Mouse (Mus musculus): ENCODE results near the gene Itfg2. TPM values are rescaled to one million over a fixed set of nuclear protein-coding genes. Genes with fewer than 3 reads are reported as not detected.

The Itfg2 gene
- polyA plus RNA-seq (2012; rRNA removed) = 10.9 and 15.7 TPM in 2 replicates

DNA sequence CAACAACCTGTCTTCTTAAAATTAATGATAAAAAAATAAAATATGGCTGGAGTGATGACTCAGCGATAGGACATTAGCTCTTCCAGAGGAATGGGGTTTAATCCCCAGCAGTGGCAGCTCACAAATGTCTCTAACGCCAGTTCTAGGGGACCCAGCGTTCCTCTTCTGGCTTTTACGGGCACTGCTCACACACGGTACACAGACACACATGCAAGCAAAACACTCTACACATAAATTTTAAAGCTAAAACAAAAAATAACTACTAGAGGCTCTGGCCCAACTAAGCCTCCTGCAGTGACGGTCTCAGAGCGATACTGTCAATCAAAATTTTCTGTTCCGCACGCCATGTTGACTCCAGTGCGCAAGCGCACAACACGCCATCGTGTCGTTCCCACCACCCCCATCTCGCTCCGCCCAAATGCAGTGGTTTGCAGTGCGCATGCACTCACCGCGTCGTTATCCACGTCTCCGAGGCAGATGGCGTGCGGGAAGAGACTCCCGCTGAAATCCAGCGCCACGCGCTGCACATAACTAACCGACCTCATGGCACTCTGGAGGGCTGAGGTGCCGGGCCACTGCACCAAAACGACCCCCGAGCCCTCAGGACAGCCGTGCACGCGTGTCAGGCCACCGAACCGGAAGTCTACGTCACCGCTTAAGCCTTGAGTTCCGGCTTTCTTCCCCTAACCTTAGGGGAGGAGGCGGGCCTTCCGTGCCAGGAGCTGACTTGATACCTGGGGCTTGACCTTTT lies at the start of gene Itfg2:
Gene Itfg2, minus strand, starts transcription at position 663 of the 751 bp plus-strand sequence.
- DNase-seq (ENCODE audit: low spot score) = peak; percentile 93

DNA sequence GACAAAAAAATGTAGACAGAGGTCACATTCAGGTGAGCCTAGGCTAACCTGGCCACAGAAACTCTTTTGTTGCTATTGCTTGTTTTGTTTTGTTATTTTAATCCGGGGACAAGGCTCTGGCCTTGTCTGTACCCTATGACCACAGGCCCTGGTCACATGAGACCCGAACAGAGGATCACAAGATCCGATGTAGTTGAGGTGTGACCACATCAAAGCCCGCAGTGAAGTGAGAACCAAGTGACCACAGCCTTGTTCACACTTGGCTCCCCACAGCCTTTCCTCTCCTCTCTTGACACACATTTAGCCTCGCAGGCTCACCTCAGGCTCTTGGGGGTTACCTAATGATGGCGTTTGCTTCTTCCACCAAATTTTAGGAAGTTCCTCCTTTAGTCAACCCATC lies 49.4 kb upstream of the Itfg2 start:
- no peak for DNase-seq (ENCODE audit: low spot score)

DNA sequence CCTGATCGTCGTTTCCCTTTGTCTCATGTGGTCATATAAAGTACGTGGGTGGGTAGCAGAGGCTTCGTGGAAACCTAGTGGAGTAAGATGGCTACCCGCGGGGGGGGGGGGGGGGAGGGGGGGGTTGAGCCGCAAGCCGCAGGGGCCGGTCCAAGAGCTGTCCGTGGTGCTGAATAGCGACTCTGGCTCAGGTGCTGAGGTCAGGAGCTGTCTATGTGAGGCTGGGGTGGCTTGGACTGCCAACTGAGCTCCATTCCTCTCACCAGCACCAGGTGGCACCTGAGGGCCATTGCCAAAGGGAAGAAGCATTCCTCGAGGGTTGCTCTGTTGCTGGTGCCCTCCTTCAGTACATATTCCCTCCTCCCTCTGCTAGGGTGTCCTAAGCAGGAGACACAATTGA lies 44.7 kb upstream of the Itfg2 start:
- DNase-seq (ENCODE audit: low spot score) = no peak

DNA sequence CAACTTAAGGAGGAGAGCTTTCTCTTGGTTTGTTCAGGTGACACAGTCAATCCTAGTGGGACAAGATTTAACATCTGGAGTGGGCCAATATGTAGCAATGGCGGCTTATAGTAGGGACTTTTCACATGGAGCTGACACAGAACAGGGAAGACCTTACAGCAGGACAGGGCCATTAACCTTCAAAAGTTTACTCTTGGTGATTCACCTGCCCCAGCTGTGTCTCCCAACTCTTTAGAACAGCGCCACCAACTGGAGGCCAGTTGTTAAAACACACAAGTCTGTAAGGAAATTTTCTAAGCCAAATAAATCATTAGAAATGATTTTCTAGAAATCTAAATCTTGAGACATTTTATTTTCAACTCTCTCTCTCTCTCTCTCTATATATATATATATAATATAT lies 42.6 kb upstream of the Itfg2 start:
- no peak for DNase-seq (ENCODE audit: low spot score)

DNA sequence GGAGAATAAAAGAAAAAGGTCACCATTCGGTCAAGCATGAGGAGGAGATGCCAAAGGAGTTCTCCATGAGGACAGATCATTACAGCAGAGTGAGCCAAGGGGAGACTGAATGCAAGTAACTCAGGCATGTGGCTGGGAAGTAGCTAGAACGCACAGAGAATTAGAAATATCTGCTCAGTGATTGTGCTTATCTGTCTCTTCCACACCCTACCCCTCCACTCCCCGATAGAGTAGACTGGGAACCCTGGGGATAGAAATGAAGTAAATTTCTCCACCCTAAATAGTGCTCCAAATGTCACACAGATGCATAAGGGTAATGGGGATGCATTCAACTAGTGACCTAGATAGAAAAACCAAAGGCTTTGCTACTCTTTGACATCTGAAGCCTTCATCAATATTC lies 41.8 kb upstream of the Itfg2 start:
- no peak for DNase-seq (ENCODE audit: low spot score)

DNA sequence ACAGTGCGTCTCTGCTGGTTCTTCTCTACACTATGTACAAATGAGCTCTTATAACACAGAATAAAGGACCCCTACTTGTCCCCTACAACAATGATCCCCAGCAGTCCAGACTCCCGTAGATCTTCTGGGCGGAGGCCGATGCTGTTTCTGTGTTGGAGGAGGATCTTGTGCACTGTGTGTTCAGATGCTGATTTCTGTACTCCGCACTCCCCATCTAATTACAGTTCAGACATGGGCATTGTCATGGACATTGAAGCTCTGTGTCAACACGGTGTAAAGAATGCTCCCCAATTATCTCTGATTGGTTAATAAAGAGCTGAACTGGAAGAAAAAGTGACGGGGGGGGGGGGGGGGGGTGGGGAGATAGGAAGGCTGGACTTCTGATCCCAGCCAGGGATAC lies 41.3 kb upstream of the Itfg2 start:
- no peak for DNase-seq (ENCODE audit: low spot score)

DNA sequence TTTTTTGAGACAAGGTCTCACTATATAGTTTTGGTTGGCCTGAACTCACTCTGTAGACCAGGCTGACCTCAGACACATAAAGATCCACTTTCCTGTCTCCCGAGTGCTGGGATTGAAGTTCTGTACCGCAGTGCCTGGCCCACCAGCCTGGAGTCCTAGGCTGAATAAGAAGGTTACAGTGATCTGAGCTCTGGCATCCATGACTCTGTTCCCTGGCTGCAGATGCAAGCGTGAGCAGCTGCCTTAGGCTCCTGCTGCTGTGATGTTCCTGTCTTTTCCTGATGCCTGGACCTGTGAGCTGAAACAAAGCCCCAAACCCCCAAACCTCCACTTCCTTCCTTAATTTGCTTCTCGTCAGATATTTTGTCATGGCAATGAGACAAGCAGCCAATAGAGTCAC lies 40.3 kb upstream of the Itfg2 start:
- no peak for DNase-seq (ENCODE audit: low spot score)

DNA sequence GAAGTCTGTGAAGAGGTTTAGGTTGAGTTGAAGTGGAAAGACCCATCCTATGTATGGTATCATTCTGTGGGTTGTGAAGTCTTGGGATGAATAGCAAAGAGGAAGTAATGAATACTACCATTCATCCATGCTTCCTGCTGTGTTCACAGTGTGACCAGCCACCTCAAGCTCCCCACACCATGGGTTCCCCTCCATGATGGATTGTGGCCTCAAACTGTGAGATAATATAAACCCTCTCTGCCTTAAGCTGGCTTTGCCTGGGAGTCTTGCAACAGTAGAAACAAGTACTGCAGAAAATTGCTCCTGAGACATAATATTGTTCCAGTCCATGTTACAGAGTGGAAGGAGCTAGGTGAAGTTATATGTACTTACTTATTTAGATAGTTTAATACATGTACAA lies 36.9 kb upstream of the Itfg2 start:
- DNase-seq (ENCODE audit: low spot score) = no peak

DNA sequence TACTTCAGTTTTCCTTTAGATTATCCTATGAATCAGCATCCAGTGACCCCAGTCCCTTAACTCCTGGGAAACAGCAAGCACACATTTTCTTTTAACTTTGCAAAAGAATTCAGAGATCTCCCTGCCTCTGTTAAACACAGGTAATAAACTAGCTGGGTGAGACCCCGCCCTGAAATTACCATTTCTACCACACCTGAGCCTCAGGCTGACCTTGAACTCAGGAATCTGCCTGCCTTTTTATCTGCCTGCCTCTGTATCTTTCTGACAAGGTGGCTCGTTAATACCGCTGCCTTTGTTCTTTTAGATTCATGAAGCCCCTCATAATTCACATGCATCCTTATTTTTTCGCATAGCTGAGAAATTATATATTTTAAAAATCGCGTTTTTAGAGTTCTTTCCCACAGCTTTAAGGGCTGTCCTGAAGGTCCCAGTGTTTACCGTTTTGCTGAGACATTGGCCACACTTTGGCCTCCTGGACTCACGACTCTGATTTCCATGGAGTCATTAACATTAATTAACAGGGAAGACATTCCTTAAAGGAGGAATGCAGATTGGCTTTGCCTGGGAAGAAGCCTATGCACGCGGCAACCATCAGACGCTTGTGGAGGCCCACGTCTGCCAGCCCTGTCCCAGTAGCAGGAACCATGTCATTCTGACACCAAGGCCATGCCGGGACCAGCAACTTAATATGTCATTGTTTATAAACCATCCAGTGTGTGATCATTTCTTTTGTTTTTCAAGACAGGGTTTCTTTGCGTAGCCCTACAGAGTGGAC lies 36.2 kb upstream of the Itfg2 start:
- no peak for DNase-seq (ENCODE audit: low spot score)

DNA sequence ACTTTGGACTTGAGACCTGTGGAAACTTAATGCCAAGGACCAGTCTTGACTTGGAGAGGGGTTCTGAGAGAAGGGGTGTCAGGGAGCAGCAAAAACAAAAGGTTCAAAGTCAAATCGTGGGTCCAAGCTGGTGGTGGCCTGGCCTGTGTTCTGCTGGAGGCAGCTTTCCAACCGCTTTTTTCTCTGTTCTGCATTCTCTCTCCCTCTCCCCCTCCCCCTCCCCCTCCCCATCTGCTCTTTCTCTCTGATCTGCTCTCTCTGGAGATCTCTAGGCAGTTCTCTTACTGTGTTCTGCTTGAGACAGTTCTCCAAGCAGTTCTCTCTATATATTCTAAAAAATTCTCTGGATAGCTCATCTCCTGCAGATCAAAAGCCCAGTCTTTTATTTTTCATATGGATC lies 35.6 kb upstream of the Itfg2 start:
- DNase-seq (ENCODE audit: low spot score) = no peak

DNA sequence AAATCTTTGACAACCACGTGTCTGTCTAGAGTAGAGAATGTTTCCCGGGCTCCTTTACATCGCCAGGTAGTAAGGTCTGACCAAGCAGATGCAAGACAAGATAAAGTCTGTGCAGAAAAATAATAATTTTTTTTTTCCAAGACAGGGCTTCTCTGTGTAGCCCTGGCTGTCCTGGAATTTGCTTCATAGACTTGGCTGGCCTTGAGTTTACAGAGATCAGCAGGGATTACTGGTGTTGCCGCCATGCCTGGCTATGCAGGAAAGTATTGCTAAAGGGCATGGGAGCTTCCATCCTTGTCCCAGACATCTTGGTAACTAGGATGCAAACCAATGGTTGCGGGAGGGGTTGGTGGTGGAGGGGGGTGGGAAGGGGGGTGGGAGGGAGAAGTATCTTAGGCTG lies 32.5 kb upstream of the Itfg2 start:
- DNase-seq (ENCODE audit: low spot score) = no peak

DNA sequence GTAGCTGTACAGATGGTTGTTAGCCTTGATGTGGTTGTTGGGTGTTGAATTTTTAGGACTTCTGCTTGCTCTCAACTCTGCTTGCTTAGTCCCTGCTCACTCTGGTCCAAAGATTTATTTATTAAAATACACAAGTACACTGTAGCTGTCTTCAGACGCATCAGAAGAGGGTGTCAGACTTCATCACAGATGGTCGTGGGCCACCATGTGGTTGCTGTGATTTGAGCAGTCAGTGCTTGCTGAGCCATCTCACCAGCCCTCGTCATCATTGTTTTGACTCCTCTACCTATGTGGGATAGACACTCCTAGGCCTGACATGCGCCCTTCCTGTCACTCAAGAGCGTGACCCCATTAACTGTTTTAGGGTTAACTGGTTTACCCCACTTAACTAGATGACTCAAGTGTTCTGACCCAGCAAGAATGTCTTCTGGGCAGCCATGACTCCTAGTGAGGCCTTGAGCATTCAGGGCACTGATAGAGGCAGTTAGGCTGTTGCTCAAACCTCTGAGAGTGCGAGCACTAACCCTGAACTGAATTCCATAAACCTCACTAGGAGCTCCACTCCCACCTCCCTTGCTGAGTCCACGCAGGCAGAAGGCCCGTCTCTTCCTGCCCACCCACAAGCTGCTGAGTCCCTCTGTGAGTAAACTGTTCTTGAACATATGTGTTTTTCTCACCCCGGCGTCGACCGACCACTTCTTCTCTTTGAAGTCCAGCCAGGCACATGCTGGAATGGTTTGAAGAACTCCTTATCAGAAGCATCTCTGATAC lies 31.3 kb upstream of the Itfg2 start:
- no peak for DNase-seq (ENCODE audit: low spot score)

DNA sequence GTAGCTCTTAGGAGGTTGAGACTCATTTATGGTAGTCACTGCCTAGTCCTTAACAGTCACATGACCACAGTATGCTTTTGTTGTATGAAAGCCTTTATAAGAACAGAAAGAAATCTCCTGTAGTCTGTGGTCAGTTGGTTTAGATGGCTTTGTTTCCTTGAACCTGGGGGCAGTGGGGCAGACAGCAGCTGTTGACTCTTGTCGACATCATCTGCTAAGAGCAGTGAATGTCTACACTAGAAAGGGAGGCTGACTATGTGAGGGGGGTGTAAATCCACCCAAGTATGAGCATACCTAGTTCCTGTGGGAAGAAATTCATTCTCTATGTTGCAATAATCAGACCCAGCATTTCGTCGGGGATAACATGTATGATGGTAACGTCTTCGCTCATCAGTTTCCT lies 22.3 kb upstream of the Itfg2 start:
- DNase-seq (ENCODE audit: low spot score) = no peak

DNA sequence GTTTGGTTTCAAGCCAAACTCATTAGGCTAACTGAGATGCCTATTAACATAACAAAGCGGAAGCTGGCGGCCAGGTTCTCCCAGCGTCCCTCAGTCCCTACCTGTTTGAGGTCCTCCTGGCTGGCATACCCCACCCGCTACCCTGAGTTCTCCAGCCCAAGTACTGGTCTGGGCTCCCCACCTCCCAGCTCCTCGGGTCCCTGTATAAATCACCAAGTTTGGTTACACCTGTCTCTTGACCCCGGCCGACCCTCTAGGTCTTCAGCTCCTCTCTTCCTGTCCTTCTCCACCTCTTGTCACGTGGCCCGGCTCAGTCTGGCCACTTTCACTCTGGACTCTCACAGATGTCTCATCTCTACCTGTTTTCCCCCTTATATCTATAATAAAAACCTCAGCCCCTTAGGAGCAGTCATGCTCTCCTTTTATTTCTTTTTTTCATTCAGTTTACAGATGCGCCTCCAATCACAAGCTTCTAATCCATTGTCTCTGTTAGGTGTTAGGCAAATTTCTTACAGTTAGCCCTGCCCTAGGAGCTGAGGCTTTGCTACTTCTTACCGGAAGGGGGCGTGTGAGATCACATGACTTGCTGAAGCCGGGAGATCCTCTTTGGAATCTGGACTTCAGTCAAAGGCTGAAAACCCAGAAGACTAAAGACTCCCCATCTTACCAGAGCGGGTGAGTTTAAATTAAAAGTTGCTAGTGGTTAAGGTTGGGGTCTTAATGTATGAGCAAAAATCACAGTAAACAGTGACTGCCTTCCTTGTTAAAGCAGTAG lies 21.2 kb upstream of the Itfg2 start:
- DNase-seq (ENCODE audit: low spot score) = no peak

DNA sequence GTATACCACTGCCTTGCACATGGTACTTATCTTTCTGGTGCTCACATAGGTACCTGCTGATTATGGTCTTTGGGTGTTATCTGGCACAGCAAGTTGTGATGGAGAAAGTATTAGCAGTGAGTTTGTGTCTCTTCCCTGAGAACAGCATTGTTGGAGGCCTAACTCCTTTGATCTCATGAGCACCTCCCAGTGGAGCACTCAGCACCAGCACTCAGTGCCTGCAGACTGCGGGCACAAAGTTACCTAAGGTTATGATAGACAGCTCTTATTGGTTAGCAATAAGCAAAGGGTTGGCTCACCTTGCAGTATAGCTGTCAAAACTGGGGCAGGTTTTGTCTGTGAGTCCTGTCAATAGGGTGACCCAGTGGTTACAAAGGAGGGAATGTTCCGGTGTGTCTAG lies 15.5 kb upstream of the Itfg2 start:
- DNase-seq (ENCODE audit: low spot score) = no peak

DNA sequence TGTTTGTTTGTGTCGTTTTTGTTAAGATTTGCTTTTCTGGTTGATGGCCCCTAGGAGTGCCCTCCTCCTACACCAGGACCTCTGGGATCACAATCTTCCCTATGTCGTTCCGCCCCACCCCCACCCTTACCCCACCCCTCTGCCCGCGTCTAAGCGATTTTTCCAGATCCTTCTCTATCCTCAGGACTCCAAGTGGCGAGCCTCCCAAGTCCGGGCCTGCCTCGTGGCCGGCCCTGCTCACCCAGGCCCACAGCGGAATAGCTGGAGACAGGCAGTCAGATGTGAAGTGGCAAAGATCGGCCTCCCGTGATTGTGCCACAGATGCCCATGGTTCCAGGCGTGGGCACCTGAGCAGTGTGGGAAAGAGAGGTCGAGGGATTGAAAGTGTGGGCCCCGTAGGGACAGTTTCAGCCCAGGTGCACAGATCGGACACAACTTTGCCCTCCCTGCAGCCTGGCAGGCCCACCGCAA lies 14.2 kb upstream of the Itfg2 start:
- DNase-seq (ENCODE audit: low spot score) = no peak

DNA sequence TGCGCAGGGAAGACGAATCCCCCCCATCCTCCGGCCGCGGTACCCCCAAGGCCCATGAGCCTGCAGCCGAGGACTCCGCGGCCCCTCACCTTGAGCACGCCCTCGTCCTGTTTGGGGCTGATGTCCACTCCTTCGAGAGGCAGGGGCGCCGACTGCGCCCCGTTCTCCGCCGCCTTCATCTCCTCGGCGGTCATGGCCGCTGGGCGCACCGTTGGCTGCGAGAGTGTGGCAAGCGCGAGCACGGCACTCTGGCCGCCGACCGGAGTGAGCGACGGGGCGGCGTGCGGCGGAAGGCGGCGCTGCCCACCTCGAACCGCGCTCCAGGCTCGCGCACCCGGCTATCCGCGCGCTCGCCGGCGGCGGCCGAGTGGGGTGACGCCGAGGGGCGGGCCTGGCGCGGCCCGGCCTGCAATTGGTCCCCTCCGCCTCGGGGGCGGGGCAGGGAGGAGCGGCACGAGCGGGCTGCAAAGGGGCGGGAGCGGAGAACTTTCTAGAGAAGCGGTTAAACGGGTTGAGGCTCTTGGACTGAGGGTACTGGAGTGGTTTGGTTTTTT lies 13.7 kb upstream of the Itfg2 start, which contains the start of gene Fkbp4:
Gene Fkbp4, minus strand, starts transcription at position 361 of the 554 bp plus-strand sequence.
- DNase-seq (ENCODE audit: low spot score) = peak; percentile 93

DNA sequence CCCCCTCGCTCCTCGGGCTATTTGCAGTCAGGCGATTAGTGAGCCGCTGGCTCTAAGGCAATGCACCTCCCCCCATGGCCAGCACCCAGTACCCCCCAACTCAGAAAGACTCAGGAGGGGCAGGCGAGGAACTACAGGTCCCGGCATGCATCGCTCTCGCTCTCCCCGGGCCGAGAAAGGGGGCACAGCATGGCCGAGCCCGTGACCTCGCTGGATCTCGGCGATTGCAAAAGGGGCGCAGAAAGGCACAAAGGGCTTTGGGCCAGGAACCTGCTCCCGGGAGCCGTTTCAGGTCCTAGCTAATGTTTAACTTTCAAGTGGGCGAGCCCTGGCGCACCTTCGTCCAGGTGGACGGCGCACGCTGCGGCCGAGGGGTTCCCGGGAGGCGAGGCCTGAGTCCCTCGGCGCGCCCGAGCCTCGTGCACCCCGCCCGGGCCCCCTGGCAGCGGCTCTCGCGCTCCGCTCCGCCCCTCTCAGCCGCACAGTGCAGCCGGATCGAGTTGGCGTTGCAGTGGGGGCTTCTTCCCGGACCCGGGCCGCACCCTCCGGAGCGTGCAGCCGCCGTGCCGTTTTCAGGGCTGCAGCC lies 13.1 kb upstream of the Itfg2 start:
- DNase-seq (ENCODE audit: low spot score) = peak; percentile 61

DNA sequence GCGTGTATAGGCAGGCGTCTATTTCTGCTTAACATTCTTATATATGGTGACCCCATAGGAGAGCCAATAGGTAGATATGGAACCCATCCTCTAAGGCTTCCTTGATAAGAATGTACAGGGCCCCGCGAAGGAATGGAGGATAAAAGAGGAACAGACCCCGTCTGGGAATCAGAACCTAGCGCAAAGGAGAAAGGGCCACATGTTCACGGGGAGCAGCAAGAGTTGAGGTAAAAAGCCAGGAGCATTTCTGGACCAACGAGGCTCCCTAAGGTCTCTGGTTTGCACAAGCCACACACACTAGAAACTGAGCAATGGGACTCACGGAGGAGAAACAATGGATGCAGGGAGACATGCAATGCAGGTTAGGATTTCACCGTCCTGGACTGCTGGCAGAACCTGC lies 12.6 kb upstream of the Itfg2 start:
- DNase-seq (ENCODE audit: low spot score) = no peak

DNA sequence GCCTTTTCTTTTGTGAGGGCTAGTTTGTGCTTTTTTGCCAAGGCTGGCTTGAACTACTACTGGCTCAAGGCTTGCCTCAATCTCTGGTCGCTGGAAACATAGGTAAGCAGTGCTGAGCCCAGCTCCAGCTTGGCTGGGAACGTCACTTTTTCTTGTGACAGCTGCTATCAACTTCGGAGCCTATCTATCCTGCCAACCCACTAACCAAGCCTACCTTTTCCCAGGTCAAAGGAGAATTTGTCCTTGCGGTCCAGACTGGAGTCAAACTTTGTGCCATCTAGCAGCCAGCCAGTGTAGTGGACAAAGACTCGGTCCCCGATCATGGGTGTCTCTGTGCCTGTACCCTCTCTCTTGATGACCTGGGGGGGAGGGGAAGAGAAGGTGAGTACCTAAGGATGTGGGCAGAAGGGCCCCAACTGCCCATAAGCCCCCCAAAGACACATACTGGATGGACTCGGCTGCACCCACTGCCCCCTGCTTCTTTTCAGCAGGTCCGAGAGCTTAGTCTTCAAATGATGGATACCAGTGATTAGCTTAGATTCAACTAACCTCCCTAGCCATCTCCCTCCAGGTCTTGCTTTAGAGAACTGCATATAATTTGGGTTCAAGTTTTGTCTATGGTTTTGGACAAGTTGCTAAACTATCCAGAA lies 11.8 kb upstream of the Itfg2 start:
- DNase-seq (ENCODE audit: low spot score) = no peak
